Mouse (Mus musculus): ENCODE measurements at regions not wholly inside any gene's neighbourhood (a gene's known extent, or its start where the extent isn't known, plus 50 kb on each side); places are given as distances from the start of the nearest gene placed in this dataset.

DNA sequence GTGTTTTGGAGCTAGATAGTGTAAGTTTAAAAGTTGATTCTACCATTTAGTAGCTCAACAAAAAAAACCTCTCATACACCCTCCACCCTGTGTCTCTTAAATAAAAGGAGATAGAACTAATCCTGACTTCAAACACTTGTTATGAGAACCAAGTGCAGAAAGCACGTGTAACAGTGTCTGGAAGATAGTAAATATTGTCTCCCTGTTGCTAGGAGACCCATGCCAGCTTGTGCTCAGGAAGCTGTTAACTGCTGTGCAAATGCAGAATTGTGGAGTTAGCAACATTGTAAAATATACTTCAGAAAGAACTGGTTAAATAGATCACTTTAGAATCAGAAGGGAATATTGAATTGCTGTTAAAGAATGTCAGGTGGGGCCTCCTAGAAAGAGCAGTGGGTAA is 496.7 kb upstream of the Ptger4 start:
- no peak for TF ChIP-seq POLR2A (IDR thresholded peaks at IDR 0.05; ENCODE audit: extremely low read depth, insufficient read depth, low read length)
- no peak for TF ChIP-seq CTCF (IDR thresholded peaks at IDR 0.05; ENCODE audit: extremely low read depth, insufficient read depth, low read length)
